Mouse (Mus musculus): Measurements from ENCODE around the gene Casz1. TPM values are rescaled to one million over a fixed set of nuclear protein-coding genes. Genes with fewer than 3 reads are reported as not detected.

Gene Casz1
- polyA plus RNA-seq, 1 experiment from 2014 or later: 0.48 TPM

- Histone ChIP-seq H3K4me1 (replicated peaks) (peaks cover 13% of the 10 kb centered on the region; the same call in 1 of the 2 replicates), H3K9me3 (replicated peaks) (no peaks in the 10 kb centered on the region), H3K27me3 (peaks cover 43% of the 10 kb centered on the region), H3K4me2 (no peak overlapping the region), H3K27ac (replicated peaks) (no peak overlapping the region), H3K4me3 (replicated peaks) (no peak overlapping the region), H3K9ac (no peak overlapping the region), H3K36me3 (replicated peaks) (no peaks in the 10 kb centered on the region)
- 57% methylated on average over 14 of the region's 14 CpGs for WGBS (ENCODE audit: insufficient replicate concordance)
- no peak for ATAC-seq (ENCODE audit: insufficient read depth)
These were observed 151.0 kb downstream of the Casz1 start for GRCm38 (mm10) chr4:148955131-148955813.

GRCm38 (mm10) chr4:148960011-148960410 lies 155.8 kb downstream of the Casz1 start:
- Histone ChIP-seq H3K36me3 (replicated peaks) (peaks cover 11% of the 10 kb centered on the region; the same call in 1 of the 2 replicates), H3K27ac (replicated peaks) (no peak overlapping the region)
- WGBS (ENCODE audit: insufficient replicate concordance): 77% methylated on average over 12 of the region's 12 CpGs

GRCm38 (mm10) chr4:148961081-148961480 lies 156.9 kb downstream of the Casz1 start:
- 79% methylated on average over 19 of the region's 19 CpGs for WGBS (ENCODE audit: insufficient replicate concordance)
- Histone ChIP-seq H3K27me3 (no peaks in the 10 kb centered on the region), H3K27ac (replicated peaks) (no peak overlapping the region), H3K9ac (no peak overlapping the region), H3K4me2 (no peak overlapping the region), H3K9me3 (replicated peaks) (no peaks in the 10 kb centered on the region), H3K4me1 (replicated peaks) (no peaks in the 10 kb centered on the region), H3K4me3 (replicated peaks) (no peak overlapping the region), H3K36me3 (replicated peaks) (peaks cover 15% of the 10 kb centered on the region; the same call in 1 of the 2 replicates)
- no peak for ATAC-seq (ENCODE audit: insufficient read depth)

More at GRCm38 (mm10) chr4:148960011-148960410, 155.8 kb downstream of the Casz1 start:
- no peak for ATAC-seq (ENCODE audit: insufficient read depth)
- H3K4me3 ChIP-seq (replicated peaks): no peak overlapping the region
- no peaks in the 10 kb centered on the region for H3K9me3 ChIP-seq (replicated peaks)
- H3K27me3 ChIP-seq: 0 out of 2 replicates have a peak, but pooled peaks cover under 1% of the 10 kb centered on the region
- no peak overlapping the region for H3K9ac ChIP-seq
- no peak overlapping the region for H3K4me2 ChIP-seq
- no peaks in the 10 kb centered on the region for H3K4me1 ChIP-seq (replicated peaks)

- Histone ChIP-seq H3K9ac (no peak overlapping the region), H3K36me3 (replicated peaks) (peaks cover 15% of the 10 kb centered on the region; the same call in 1 of the 2 replicates), H3K9me3 (replicated peaks) (no peaks in the 10 kb centered on the region), H3K4me1 (replicated peaks) (no peaks in the 10 kb centered on the region), H3K27ac (replicated peaks) (no peak overlapping the region), H3K4me3 (replicated peaks) (no peak overlapping the region), H3K4me2 (no peak overlapping the region), H3K27me3 (no peaks in the 10 kb centered on the region)
- WGBS (ENCODE audit: insufficient replicate concordance): 63% methylated on average over 1 of the region's 1 CpGs
- ATAC-seq (ENCODE audit: insufficient read depth): no peak
These were observed 157.9 kb downstream of the Casz1 start for GRCm38 (mm10) chr4:148962096-148962495.

- 80% methylated on average over 10 of the region's 10 CpGs for WGBS (ENCODE audit: insufficient replicate concordance)
- H3K36me3 ChIP-seq (replicated peaks): peaks cover 19% of the 10 kb centered on the region; the same call in 1 of the 2 replicates
- no peak for ATAC-seq (ENCODE audit: insufficient read depth)
These were observed 160.5 kb downstream of the Casz1 start for GRCm38 (mm10) chr4:148964541-148965310.

GRCm38 (mm10) chr4:148966132-148966531 lies 161.9 kb downstream of the Casz1 start:
- peaks cover 19% of the 10 kb centered on the region; the same call in 1 of the 2 replicates for H3K36me3 ChIP-seq (replicated peaks)
- WGBS (ENCODE audit: insufficient replicate concordance): 66% methylated on average over 5 of the region's 5 CpGs

More at GRCm38 (mm10) chr4:148964541-148965310, 160.5 kb downstream of the Casz1 start:
- H3K4me1 ChIP-seq (replicated peaks): no peaks in the 10 kb centered on the region
- H3K27ac ChIP-seq (replicated peaks): no peak overlapping the region
- no peaks in the 10 kb centered on the region for H3K27me3 ChIP-seq
- H3K4me3 ChIP-seq (replicated peaks): no peak overlapping the region
- H3K9me3 ChIP-seq (replicated peaks): no peaks in the 10 kb centered on the region
- H3K9ac ChIP-seq: no peak overlapping the region
- H3K4me2 ChIP-seq: no peak overlapping the region

GRCm38 (mm10) chr4:148968859-148969258 lies 164.6 kb downstream of the Casz1 start:
- Histone ChIP-seq H3K27me3 (no peaks in the 10 kb centered on the region), H3K4me2 (no peak overlapping the region), H3K4me3 (replicated peaks) (no peak overlapping the region), H3K36me3 (replicated peaks) (peaks cover 9% of the 10 kb centered on the region; the same call in 1 of the 2 replicates), H3K9me3 (replicated peaks) (no peaks in the 10 kb centered on the region), H3K4me1 (replicated peaks) (peaks cover 17% of the 10 kb centered on the region), H3K9ac (no peak overlapping the region), H3K27ac (replicated peaks) (no peak overlapping the region)
- ATAC-seq (ENCODE audit: insufficient read depth): no peak
- WGBS (ENCODE audit: insufficient replicate concordance): 72% methylated on average over 5 of the region's 5 CpGs

More at GRCm38 (mm10) chr4:148966132-148966531, 161.9 kb downstream of the Casz1 start:
- Histone ChIP-seq H3K9ac (no peak overlapping the region), H3K27me3 (no peaks in the 10 kb centered on the region), H3K4me2 (no peak overlapping the region), H3K27ac (replicated peaks) (no peak overlapping the region), H3K4me3 (replicated peaks) (no peak overlapping the region), H3K9me3 (replicated peaks) (no peaks in the 10 kb centered on the region), H3K4me1 (replicated peaks) (peaks cover 7% of the 10 kb centered on the region)
- no peak for ATAC-seq (ENCODE audit: insufficient read depth)

- Histone ChIP-seq H3K9ac (no peak overlapping the region), H3K36me3 (replicated peaks) (peaks cover 9% of the 10 kb centered on the region; the same call in 1 of the 2 replicates), H3K9me3 (replicated peaks) (no peaks in the 10 kb centered on the region), H3K4me1 (replicated peaks) (peaks cover 17% of the 10 kb centered on the region), H3K27me3 (no peaks in the 10 kb centered on the region), H3K4me2 (no peak overlapping the region), H3K27ac (replicated peaks) (no peak overlapping the region), H3K4me3 (replicated peaks) (no peak overlapping the region)
- no peak for ATAC-seq (ENCODE audit: insufficient read depth)
- WGBS (ENCODE audit: insufficient replicate concordance): 72% methylated on average over 5 of the region's 5 CpGs
These were observed 165.4 kb downstream of the Casz1 start for GRCm38 (mm10) chr4:148969610-148970009.

GRCm38 (mm10) chr4:148970742-148971141 lies 166.5 kb downstream of the Casz1 start:
- no peaks in the 10 kb centered on the region for H3K27me3 ChIP-seq
- ATAC-seq (ENCODE audit: insufficient read depth): 0 out of 2 replicates have a peak, but pooled peaks have one; percentile 12
- no peaks in the 10 kb centered on the region for H3K9me3 ChIP-seq (replicated peaks)

GRCm38 (mm10) chr4:148971613-148972242 lies 167.5 kb downstream of the Casz1 start:
- Histone ChIP-seq H3K4me1 (replicated peaks) (peaks cover 17% of the 10 kb centered on the region), H3K9ac (no peak overlapping the region), H3K9me3 (replicated peaks) (no peaks in the 10 kb centered on the region), H3K4me3 (replicated peaks) (no peak overlapping the region), H3K27ac (replicated peaks) (no peak overlapping the region), H3K27me3 (no peaks in the 10 kb centered on the region), H3K4me2 (no peak overlapping the region), H3K36me3 (replicated peaks) (0 out of 2 replicates have a peak, but pooled peaks cover 4% of the 10 kb centered on the region)
- 59% methylated on average over 3 of the region's 3 CpGs for WGBS (ENCODE audit: insufficient replicate concordance)
- 0 out of 2 replicates have a peak, but pooled peaks have one; percentile 44 for ATAC-seq (ENCODE audit: insufficient read depth)

More at GRCm38 (mm10) chr4:148970742-148971141, 166.5 kb downstream of the Casz1 start:
- H3K4me3 ChIP-seq (replicated peaks): no peak overlapping the region
- no peak overlapping the region for H3K9ac ChIP-seq
- WGBS (ENCODE audit: insufficient replicate concordance): 76% methylated on average over 4 of the region's 4 CpGs
- 0 out of 2 replicates have a peak, but pooled peaks cover 4% of the 10 kb centered on the region for H3K36me3 ChIP-seq (replicated peaks)
- no peak overlapping the region for H3K27ac ChIP-seq (replicated peaks)
- H3K4me2 ChIP-seq: no peak overlapping the region
- H3K4me1 ChIP-seq (replicated peaks): peaks cover 17% of the 10 kb centered on the region

All from liver, embryonic 15.5 days (tissue).